ENCODE assay signal across 8 mouse cellular contexts in genomic region chr7:59228045-59228865, GRCm38 (mm10). TPM values are rescaled to one million over a fixed set of nuclear protein-coding genes. Genes with fewer than 3 reads are reported as not detected.
DNase-seq lines count a peak whose midpoint lies in the region; ATAC-seq lines count a peak whose summit lies in the region.

Gene Ube3a, plus strand, starts transcription at chr7:59228750.

- H3K4me3 ChIP-seq in brown adipose tissue, adult 24 weeks (ENCODE audit: insufficient read depth, low read depth, low read length) = peak within 1 kb of the TSS; percentile 86
- peak within 1 kb of the TSS; percentile 99 for H3K4me3 ChIP-seq in heart, embryonic 13.5 days
- H3K4me3 ChIP-seq in liver, embryonic 12.5 days = peak within 1 kb of the TSS; percentile 72
- H3K4me3 ChIP-seq in stomach, embryonic 16.5 days (replicated peaks; ENCODE audit: low read length) = peak within 1 kb of the TSS; percentile 99

- H3K27me3 ChIP-seq in heart, embryonic 13.5 days (replicated peaks) = no peaks in the 10 kb centered on the region
- no peaks in the 10 kb centered on the region for H3K27me3 ChIP-seq in liver, embryonic 12.5 days (replicated peaks)
- no peaks in the 10 kb centered on the region for H3K27me3 ChIP-seq in stomach, embryonic 16.5 days (ENCODE audit: control insufficient read depth, insufficient read depth, low read length)

- H3K4me1 ChIP-seq in brown adipose tissue, adult 24 weeks (ENCODE audit: control insufficient read depth, insufficient read depth, insufficient read length, low read length) = no peaks in the 10 kb centered on the region; the same call in 1 of the 2 replicates
- H3K4me1 ChIP-seq in heart, embryonic 13.5 days = peaks cover 16% of the 10 kb centered on the region
- H3K4me1 ChIP-seq in liver, embryonic 12.5 days = peaks cover 12% of the 10 kb centered on the region
- peaks cover 5% of the 10 kb centered on the region; the same call in 1 of the 2 replicates for H3K4me1 ChIP-seq in stomach, embryonic 16.5 days (ENCODE audit: control insufficient read depth, insufficient read depth, low read length)

- H3K9me3 ChIP-seq in heart, embryonic 13.5 days = no peaks in the 10 kb centered on the region
- no peaks in the 10 kb centered on the region for H3K9me3 ChIP-seq in liver, embryonic 12.5 days (replicated peaks)
- no peaks in the 10 kb centered on the region for H3K9me3 ChIP-seq in stomach, embryonic 16.5 days (replicated peaks; ENCODE audit: control insufficient read depth, low read length)

- H3K36me3 ChIP-seq in heart, embryonic 13.5 days = no peaks in the 10 kb centered on the region
- no peaks in the 10 kb centered on the region for H3K36me3 ChIP-seq in liver, embryonic 12.5 days
- H3K36me3 ChIP-seq in stomach, embryonic 16.5 days (ENCODE audit: control insufficient read depth, insufficient read depth, low read length) = no peaks in the 10 kb centered on the region

- H3K9ac ChIP-seq in heart, embryonic 13.5 days = peak within 1 kb of the TSS; percentile 99
- peak within 1 kb of the TSS; percentile 98 for H3K9ac ChIP-seq in liver, embryonic 12.5 days
- peak within 1 kb of the TSS; percentile 99 for H3K9ac ChIP-seq in stomach, embryonic 16.5 days (ENCODE audit: low read length)

- peak; percentile 98 for ATAC-seq in heart, embryonic 13.5 days (ENCODE audit: extremely low read depth, insufficient number of reproducible peaks, low FRiP score, low TSS enrichment)
- peak; percentile 97 for ATAC-seq in liver, embryonic 12.5 days
- ATAC-seq in stomach, embryonic 16.5 days (ENCODE audit: insufficient read depth, low FRiP score) = peak; percentile 99

- peak within 1 kb of the TSS; percentile 99 for H3K27ac ChIP-seq in brown adipose tissue, adult 24 weeks (replicated peaks; ENCODE audit: low read depth, low read length)
- peak within 1 kb of the TSS; percentile 98 for H3K27ac ChIP-seq in heart, embryonic 13.5 days (replicated peaks)
- H3K27ac ChIP-seq in liver, embryonic 12.5 days = peak within 1 kb of the TSS; percentile 92
- peak within 1 kb of the TSS; percentile 99 for H3K27ac ChIP-seq in stomach, embryonic 16.5 days (ENCODE audit: low read length)

- H3K4me2 ChIP-seq in heart, embryonic 13.5 days = peak within 1 kb of the TSS; percentile 83
- H3K4me2 ChIP-seq in liver, embryonic 12.5 days = peak within 1 kb of the TSS; percentile 77
- H3K4me2 ChIP-seq in stomach, embryonic 16.5 days (ENCODE audit: low read depth, low read length) = peak within 1 kb of the TSS; percentile 71

- WGBS in heart, embryonic 13.5 days = 2% methylated on average over 49 of the region's 50 CpGs
- 3% methylated on average over 50 of the region's 50 CpGs for WGBS in liver, embryonic 12.5 days (ENCODE audit: insufficient replicate concordance)
- WGBS in stomach, embryonic 16.5 days = 1% methylated on average over 48 of the region's 50 CpGs

- DNase-seq in CD4-positive, CD25-positive, alpha-beta regulatory T cell, adult 2 months (ENCODE audit: low read depth, low spot score) = peak; percentile 98
- DNase-seq in fat pad, adult 2 months (ENCODE audit: extremely low read depth, low read depth, low spot score) = peak; percentile 39
- peak; percentile 99 for DNase-seq in kidney, postnatal 10 days
- DNase-seq in natural killer cell, adult 2 months (ENCODE audit: low spot score in 2 of 2) = peak; percentile 95 to 97

RNA-seq across cellular contexts. Expression of gene Ube3a, which starts in this region (rescaled TPM):
- 41.3 and 64.3 TPM in 2 replicates for polyA plus RNA-seq in brown adipose tissue, adult 24 weeks (2012; ENCODE audit: insufficient read depth, insufficient read length, missing spikeins)
- 96.1 and 109 TPM in 2 replicates for polyA plus RNA-seq in heart, embryonic 13.5 days (2015; fragmentation: Nextera tagmentation; extraction: Ambion mirVana)
- polyA plus RNA-seq in liver, embryonic 12.5 days (2016; fragmentation: Nextera tagmentation; extraction: Ambion mirVana) = 88.5 and 92.6 TPM in 2 replicates
- polyA plus RNA-seq in stomach, embryonic 16.5 days (2015; fragmentation: Nextera tagmentation; extraction: Ambion mirVana) = 92.1 and 96.9 TPM in 2 replicates

Comparison
In these comparisons a context has a peak if more than half of its experiments do, and no peak if none do; other contexts are left out.
1. Peak in every context shown above with its lines: DNase-seq, ATAC-seq, H3K4me3 ChIP-seq and H3K27ac ChIP-seq.
2. DNase-seq: peak in every context shown above with its lines; median percentile 99 in kidney, postnatal 10 days; 98 in CD4-positive, CD25-positive, alpha-beta regulatory T cell, adult 2 months; 96 in natural killer cell, adult 2 months; 39 in fat pad, adult 2 months.